Mouse (Mus musculus): ENCODE measurements around the gene Itgb6. TPM values are rescaled to one million over a fixed set of nuclear protein-coding genes. Genes with fewer than 3 reads are reported as not detected.
A peak's percentile ranks its signal among the peaks of the same experiment; 100 is the strongest.

The Itgb6 gene
- total RNA-seq, 2 experiments from 2014 or later: not detected

GRCm38 (mm10) chr2:60712483-60712882 lies 10.0 kb downstream of the Itgb6 start:
- DNase-seq: no peak

GRCm38 (mm10) chr2:60711098-60711880 lies 11.2 kb downstream of the Itgb6 start:
- no peak for DNase-seq

- DNase-seq: no peak
Observed at GRCm38 (mm10) chr2:60710317-60710716, 12.1 kb downstream of the Itgb6 start.

- DNase-seq: peak in 1 of 2 experiments; percentile 8
Observed at GRCm38 (mm10) chr2:60708671-60709070, 13.8 kb downstream of the Itgb6 start.

GRCm38 (mm10) chr2:60706866-60707265 lies 15.6 kb downstream of the Itgb6 start:
- DNase-seq: no peak

- no peak for DNase-seq
Observed at GRCm38 (mm10) chr2:60705426-60705825, 17.0 kb downstream of the Itgb6 start.

GRCm38 (mm10) chr2:60703315-60703714 lies 19.1 kb downstream of the Itgb6 start:
- DNase-seq: no peak

- no peak for DNase-seq
Observed at GRCm38 (mm10) chr2:60700956-60701355, 21.5 kb downstream of the Itgb6 start.

GRCm38 (mm10) chr2:60700013-60700412 lies 22.4 kb downstream of the Itgb6 start:
- DNase-seq: peak; percentile 13 to 44

GRCm38 (mm10) chr2:60699591-60699990 lies 22.9 kb downstream of the Itgb6 start:
- DNase-seq: no peak

- DNase-seq: peak; percentile 20 to 51
Observed at GRCm38 (mm10) chr2:60698155-60698554, 24.3 kb downstream of the Itgb6 start.

- DNase-seq: no peak
Observed at GRCm38 (mm10) chr2:60697530-60697929, 24.9 kb downstream of the Itgb6 start.

GRCm38 (mm10) chr2:60696559-60696958 lies 25.9 kb downstream of the Itgb6 start:
- DNase-seq: no peak

- DNase-seq: peak; percentile 6 to 14
Observed at GRCm38 (mm10) chr2:60695706-60696105, 26.7 kb downstream of the Itgb6 start.

GRCm38 (mm10) chr2:60694563-60694962 lies 27.9 kb downstream of the Itgb6 start:
- no peak for DNase-seq

GRCm38 (mm10) chr2:60692239-60692638 lies 30.2 kb downstream of the Itgb6 start:
- DNase-seq: no peak

- no peak for DNase-seq
Observed at GRCm38 (mm10) chr2:60690212-60690611, 32.2 kb downstream of the Itgb6 start.

GRCm38 (mm10) chr2:60688944-60689615 lies 33.4 kb downstream of the Itgb6 start:
- DNase-seq: peak; percentile 73 to 80

- no peak for DNase-seq
Observed at GRCm38 (mm10) chr2:60688150-60688549, 34.3 kb downstream of the Itgb6 start.

GRCm38 (mm10) chr2:60685973-60686372 lies 36.5 kb downstream of the Itgb6 start:
- DNase-seq: no peak

GRCm38 (mm10) chr2:60684168-60684567 lies 38.3 kb downstream of the Itgb6 start:
- DNase-seq: no peak

- no peak for DNase-seq
Observed at GRCm38 (mm10) chr2:60682554-60682953, 39.9 kb downstream of the Itgb6 start.

GRCm38 (mm10) chr2:60674413-60674812 lies 48.0 kb downstream of the Itgb6 start:
- no peak for DNase-seq

Data from adrenal gland, postnatal 36 days (tissue).